Mouse (Mus musculus) liver, embryonic 14.5 days (tissue): ENCODE data around the gene Vsnl1. TPM values are rescaled to one million over a fixed set of nuclear protein-coding genes. Genes with fewer than 3 reads are reported as not detected.

Experiments used
- ATAC-seq: fragments of 200-750 bp; cut with Nextera tagmentation; 2 replicates; pipeline ENCODE4 v1.8.0; 2017; ENCODE audit warnings: moderate number of reproducible peaks, mild to moderate bottlenecking, moderate library complexity; ENCODE audit not compliant: insufficient read depth
- DNase-seq, 3 experiments: peaks; one replicate each; pipeline ENCODE4 v3.0.0-alpha.2; 2012 to 2013; ENCODE audit warnings: low read depth in 3 of 3, low spot score in 3 of 3
- H3K27ac ChIP-seq: fragments of 300-500 bp; sonication (generic); 2 replicates; pipeline ENCODE4 v1.5.1; 2014; ENCODE audit warnings: moderate library complexity, mild to moderate bottlenecking, control low read depth, inconsistent platforms
- H3K27me3 ChIP-seq: fragments of 300-500 bp; sonication (generic); 2 replicates; pipeline ENCODE4 v1.6.1; 2014; ENCODE audit warnings: mild to moderate bottlenecking, low read length, moderate library complexity; ENCODE audit not compliant: control insufficient read depth, insufficient read depth
- H3K36me3 ChIP-seq: fragments of 300-500 bp; sonication (generic); replicated peaks from 2 replicates; pipeline ENCODE4 v1.6.1; 2014; ENCODE audit warnings: low read depth; ENCODE audit not compliant: control insufficient read depth, insufficient read depth
- H3K4me1 ChIP-seq, 2 experiments: fragments of 200-500 bp in 1 of 2; fragments of 300-500 bp in 1 of 2; sonication (generic) in 1 of 2; replicated peaks; 2 replicates each; pipeline ENCODE4 v1.6.1; 2012 to 2014; ENCODE audit warnings: antibody characterized with exemption in 1 of 2, inconsistent platforms in 1 of 2, low read length in 1 of 2; ENCODE audit not compliant: control insufficient read depth in 2 of 2, insufficient read depth in 2 of 2
- H3K4me2 ChIP-seq: fragments of 300-500 bp; sonication (generic); 2 replicates; pipeline ENCODE4 v1.6.1; 2014; ENCODE audit warnings: low read depth, mild to moderate bottlenecking, control low read depth, moderate library complexity
- H3K4me3 ChIP-seq, 2 experiments: fragments of 200-500 bp in 1 of 2; fragments of 300-500 bp in 1 of 2; sonication (generic) in 1 of 2; 2 replicates each; pipeline ENCODE4 v1.5.1; 2012 to 2014; ENCODE audit warnings: low read depth in 2 of 2, low read length in 2 of 2, mild to moderate bottlenecking in 2 of 2, control low read depth in 1 of 2, inconsistent platforms in 1 of 2, moderate library complexity in 1 of 2; ENCODE audit not compliant: insufficient read depth in 1 of 2
- H3K9ac ChIP-seq: fragments of 300-500 bp; sonication (generic); replicated peaks from 2 replicates; pipeline ENCODE4 v1.6.1; 2014; ENCODE audit warnings: mild to moderate bottlenecking, control low read depth, moderate library complexity
- H3K9me3 ChIP-seq: fragments of 300-500 bp; sonication (generic); 2 replicates; pipeline ENCODE4 v1.6.1; 2016; ENCODE audit warnings: low read length, mixed read lengths; ENCODE audit not compliant: control insufficient read depth
- CTCF ChIP-seq: IDR thresholded peaks from 2 replicates; pipeline ENCODE4 v1.5.1; 2016; ENCODE audit warnings: antibody characterized with exemption, low read depth, control low read depth
- EP300 ChIP-seq: IDR thresholded peaks from 2 replicates; pipeline ENCODE4 v1.6.1; 2016; ENCODE audit warnings: antibody characterized with exemption, low read depth
- WGBS: fragments of 180-500 bp; shearing (Covaris S2); extraction: QIAGEN DNeasy Blood & Tissue Kit; methylation state at CpG from one replicate; pipeline ENCODE4 v1.1.7; 2014; ENCODE audit not compliant: insufficient replicate concordance; 5-methylcytosine and 5-hydroxymethylcytosine counted together
- polyA plus RNA-seq, 2 experiments: library from polyadenylated mRNA; depleted of rRNA in 1 of 2; stranded (reverse) in 1 of 2; unstranded in 1 of 2; fragments of >200 nt; fragmentation: Nextera tagmentation in 1 of 2; extraction: Ambion mirVana in 1 of 2; gene quantifications; 2 replicates each; pipeline versions ENCODE4 v1.2.1 to v1.2.3; 2012 to 2014

The Vsnl1 gene
- polyA plus RNA-seq, 2 experiments: 0.04 to 0.08 TPM

GRCm38 (mm10) chr12:11384754-11385153, 51.7 kb downstream of the Vsnl1 start:
- Histone ChIP-seq H3K4me1 (no peaks in the 10 kb centered on the region), H3K27me3 (no peaks in the 10 kb centered on the region), H3K9ac (no peak overlapping the region), H3K4me2 (no peak overlapping the region), H3K4me3 (no peak overlapping the region), H3K36me3 (no peaks in the 10 kb centered on the region), H3K9me3 (no peaks in the 10 kb centered on the region), H3K27ac (no peak overlapping the region)
- TF ChIP-seq EP300 (no peak), CTCF (no peak)
- WGBS: 48% methylated on average over 1 of the region's 1 CpGs
- DNase-seq: no peak
- ATAC-seq: no peak

- ATAC-seq: no peak
- Histone ChIP-seq H3K27ac (no peak overlapping the region), H3K36me3 (no peaks in the 10 kb centered on the region)
Measured at GRCm38 (mm10) chr12:11379396-11379795, 57.0 kb downstream of the Vsnl1 start.

GRCm38 (mm10) chr12:11370056-11370455, 66.4 kb downstream of the Vsnl1 start:
- 55% methylated on average over 4 of the region's 4 CpGs for whole genome bisulfite sequencing
- Histone ChIP-seq H3K9ac (no peak overlapping the region), H3K4me1 (no peaks in the 10 kb centered on the region), H3K27me3 (no peaks in the 10 kb centered on the region), H3K27ac (no peak overlapping the region), H3K4me2 (no peak overlapping the region), H3K36me3 (no peaks in the 10 kb centered on the region), H3K4me3 (no peak overlapping the region), H3K9me3 (no peaks in the 10 kb centered on the region)
- no peak for DNase-seq
- no peak for ATAC-seq
- no peak for TF ChIP-seq CTCF
- TF ChIP-seq EP300: no peak

More at GRCm38 (mm10) chr12:11379396-11379795, 57.0 kb downstream of the Vsnl1 start:
- Histone ChIP-seq H3K9me3 (no peaks in the 10 kb centered on the region), H3K4me2 (no peak overlapping the region), H3K27me3 (no peaks in the 10 kb centered on the region), H3K9ac (no peak overlapping the region), H3K4me3 (no peak overlapping the region), H3K4me1 (no peaks in the 10 kb centered on the region)
- no peak for DNase-seq
- 35% methylated on average over 2 of the region's 2 CpGs for WGBS
- no peak for TF ChIP-seq EP300
- TF ChIP-seq CTCF: no peak

- Histone ChIP-seq H3K4me2 (no peak overlapping the region), H3K9ac (no peak overlapping the region), H3K27ac (no peak overlapping the region), H3K27me3 (no peaks in the 10 kb centered on the region), H3K4me1 (no peaks in the 10 kb centered on the region), H3K4me3 (no peak overlapping the region), H3K36me3 (no peaks in the 10 kb centered on the region), H3K9me3 (no peaks in the 10 kb centered on the region)
- WGBS: 31% methylated on average over 3 of the region's 3 CpGs
- no peak for TF ChIP-seq CTCF
- no peak for TF ChIP-seq EP300
- ATAC-seq: no peak
- no peak for DNase-seq
Measured at GRCm38 (mm10) chr12:11367099-11367765, 69.2 kb downstream of the Vsnl1 start.

- no peak for TF ChIP-seq CTCF
- TF ChIP-seq EP300: no peak
- Histone ChIP-seq H3K9me3 (no peaks in the 10 kb centered on the region), H3K36me3 (no peaks in the 10 kb centered on the region), H3K4me2 (no peak overlapping the region), H3K27ac (no peak overlapping the region), H3K4me1 (no peaks in the 10 kb centered on the region), H3K27me3 (no peaks in the 10 kb centered on the region), H3K9ac (no peak overlapping the region), H3K4me3 (no peak overlapping the region)
- WGBS: 40% methylated on average over 6 of the region's 6 CpGs
- ATAC-seq (no peak), DNase-seq (no peak)
Measured at GRCm38 (mm10) chr12:11364870-11365269, 71.5 kb downstream of the Vsnl1 start.
